Mouse (Mus musculus): Measurements from ENCODE around the gene Pdlim4. TPM values are rescaled to one million over a fixed set of nuclear protein-coding genes. Genes with fewer than 3 reads are reported as not detected.

Pdlim4 gene
- total and polyA plus RNA-seq, 3 experiments: not detected

DNA sequence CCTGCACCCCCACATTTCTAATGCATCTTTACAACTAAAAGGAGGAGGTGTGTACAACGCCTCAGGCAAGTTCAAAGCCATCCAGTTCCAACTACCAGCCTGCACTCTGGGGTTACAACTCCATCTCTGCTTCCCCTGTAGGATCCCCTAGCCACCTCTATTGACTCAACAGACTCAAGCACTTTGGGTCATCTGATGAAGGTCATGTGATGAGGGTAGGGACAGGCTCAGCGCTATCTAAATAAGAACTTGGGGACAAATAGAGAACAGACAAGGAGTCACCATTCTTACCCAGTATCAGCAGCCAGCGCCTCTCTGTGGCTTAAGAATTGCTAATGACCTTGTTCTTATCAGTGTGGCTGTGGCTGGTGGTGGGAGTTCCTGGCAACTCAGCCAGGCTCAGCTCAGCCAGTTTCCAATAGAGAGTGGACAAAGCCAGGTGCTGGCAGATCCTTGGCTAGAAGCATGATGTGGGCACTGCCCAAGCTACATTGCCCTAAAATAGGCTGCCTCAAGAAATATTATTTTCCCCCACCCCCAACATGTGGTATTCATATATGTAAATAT is 4.3 kb downstream of the Pdlim4 start:
- Histone ChIP-seq H3K27ac (ENCODE audit: insufficient read depth, low read depth) (no peak overlapping the region), H3K4me3 (replicated peaks in 1 of 3; ENCODE audit: low read depth in 2 of 3, low read length in 2 of 3, poor library complexity in 1 of 3) (no peak overlapping the region), H3K27me3 (replicated peaks) (no peaks in the 10 kb centered on the region), H3K9me3 (replicated peaks; ENCODE audit: low read length) (no peaks in the 10 kb centered on the region), H3K9ac (ENCODE audit: insufficient read depth, low read depth) (no peak overlapping the region), H3K4me1 (ENCODE audit: control insufficient read depth in 1 of 2, insufficient read depth in 2 of 2) (peaks cover 3 to 20% of the 10 kb centered on the region in 2 experiments; a peak in 3 of 4 replicates), H3K4me2 (ENCODE audit: insufficient read depth, low read depth, poor library complexity, severe bottlenecking) (no peak overlapping the region), H3K79me2 (replicated peaks; ENCODE audit: control insufficient read depth, extremely low read depth, insufficient read depth, poor library complexity, severe bottlenecking) (no peaks in the 10 kb centered on the region), H3K36me3 (replicated peaks in 1 of 2; ENCODE audit: control insufficient read depth in 1 of 2, insufficient read depth in 1 of 2, low read length in 1 of 2) (no peaks in the 10 kb centered on the region)
- dilution Hi-C loops (cut with MboI; ENCODE audit: extremely low pct_ligation_motif_present, extremely low pct_unique_long_range_greater_than_20kb, low sequenced_read_pairs) (no loop called here), in situ Hi-C loops (cut with MboI; ENCODE audit: low pct_ligation_motif_present, low pct_unique_long_range_greater_than_20kb, low sequenced_read_pairs) (no loop called here)
- DNase-seq (ENCODE audit: extremely low read depth): no peak
- TF ChIP-seq CTCF (conservative IDR thresholded peaks at IDR 0.05 in 1 of 2, IDR thresholded peaks at IDR 0.05 in 1 of 2; ENCODE audit: low read depth in 2 of 2, low read length in 2 of 2): no peak
- no peak for TF ChIP-seq NELFE (IDR thresholded peaks at IDR 0.05; ENCODE audit: low read depth, low read length)
- TF ChIP-seq ZC3H11A (IDR thresholded peaks at IDR 0.05; ENCODE audit: low read depth, low read length): no peak
- TF ChIP-seq KAT2A (IDR thresholded peaks at IDR 0.05; ENCODE audit: insufficient replicate concordance, low read length): no peak
- TF ChIP-seq MAX (IDR thresholded peaks at IDR 0.05; ENCODE audit: low read length): no peak
- TF ChIP-seq MYC (IDR thresholded peaks at IDR 0.05; ENCODE audit: low read depth, low read length): no peak
- TF ChIP-seq RCOR1 (conservative IDR thresholded peaks at IDR 0.05; ENCODE audit: low read depth, low read length): no peak
- no peak for TF ChIP-seq MEF2A (IDR thresholded peaks at IDR 0.05; ENCODE audit: borderline replicate concordance, low read depth, low read length)
- TF ChIP-seq ETS1 (conservative IDR thresholded peaks at IDR 0.05; ENCODE audit: low read depth, low read length): no peak
- TF ChIP-seq EP300 (IDR thresholded peaks at IDR 0.05; ENCODE audit: low read length): no peak
- no peak for TF ChIP-seq BHLHE40 (IDR thresholded peaks at IDR 0.05; ENCODE audit: low read depth, low read length)
- no peak for TF ChIP-seq MXI1 (IDR thresholded peaks at IDR 0.05; ENCODE audit: low read depth, low read length)
- TF ChIP-seq PAX5 (IDR thresholded peaks at IDR 0.05; ENCODE audit: low read length): no peak
- TF ChIP-seq POLR2A (IDR thresholded peaks at IDR 0.05; ENCODE audit: low read depth, low read length): no peak
- no peak for TF ChIP-seq SIN3A (IDR thresholded peaks at IDR 0.05; ENCODE audit: low read length)
- TF ChIP-seq USF2 (conservative IDR thresholded peaks at IDR 0.05; ENCODE audit: low read depth, low read length): no peak
- TF ChIP-seq JUN (IDR thresholded peaks at IDR 0.05; ENCODE audit: insufficient read depth, low read depth, low read length): no peak

- H3K36me3 ChIP-seq (replicated peaks in 1 of 2; ENCODE audit: control insufficient read depth in 1 of 2, insufficient read depth in 1 of 2, low read length in 1 of 2): no peaks in the 10 kb centered on the region
- no peak for TF ChIP-seq MAFK (IDR thresholded peaks at IDR 0.05; ENCODE audit: insufficient replicate concordance, low read length)
- no peak for TF ChIP-seq RCOR1 (conservative IDR thresholded peaks at IDR 0.05; ENCODE audit: low read depth, low read length)
- TF ChIP-seq TCF12 (IDR thresholded peaks at IDR 0.05; ENCODE audit: low read depth, low read length): no peak
- TF ChIP-seq NRF1 (IDR thresholded peaks at IDR 0.05; ENCODE audit: low read depth, low read length): no peak
- TF ChIP-seq BHLHE40 (IDR thresholded peaks at IDR 0.05; ENCODE audit: low read depth, low read length): no peak
- no peak for TF ChIP-seq TBP (conservative IDR thresholded peaks at IDR 0.05; ENCODE audit: low read depth, low read length)
- TF ChIP-seq MYC (IDR thresholded peaks at IDR 0.05; ENCODE audit: low read depth, low read length): no peak
- no peak for TF ChIP-seq USF2 (conservative IDR thresholded peaks at IDR 0.05; ENCODE audit: low read depth, low read length)
- TF ChIP-seq UBTF (IDR thresholded peaks at IDR 0.05; ENCODE audit: low read depth, low read length): no peak
- TF ChIP-seq USF1 (IDR thresholded peaks at IDR 0.05; ENCODE audit: low read depth, low read length): no peak
- TF ChIP-seq JUND (conservative IDR thresholded peaks at IDR 0.05; ENCODE audit: low read depth, low read length): no peak
- no peak for TF ChIP-seq IRF4 (IDR thresholded peaks at IDR 0.05; ENCODE audit: low read depth, low read length)
- no peak for TF ChIP-seq CHD2 (IDR thresholded peaks at IDR 0.05; ENCODE audit: low read length)
- no peak for TF ChIP-seq CHD1 (IDR thresholded peaks at IDR 0.05; ENCODE audit: low read depth, low read length)
- no peak for TF ChIP-seq JUN (IDR thresholded peaks at IDR 0.05; ENCODE audit: insufficient read depth, low read depth, low read length)
- H3K9ac ChIP-seq (ENCODE audit: insufficient read depth, low read depth): no peak overlapping the region
- H3K4me3 ChIP-seq (replicated peaks in 1 of 3; ENCODE audit: low read depth in 2 of 3, low read length in 2 of 3, poor library complexity in 1 of 3): no peak overlapping the region
- H3K27me3 ChIP-seq (replicated peaks): peaks cover 2% of the 10 kb centered on the region
- peaks cover 3 to 20% of the 10 kb centered on the region in 2 experiments; a peak in 3 of 4 replicates for H3K4me1 ChIP-seq (ENCODE audit: control insufficient read depth in 1 of 2, insufficient read depth in 2 of 2)
- no peak overlapping the region for H3K27ac ChIP-seq (ENCODE audit: insufficient read depth, low read depth)
- H3K9me3 ChIP-seq (replicated peaks; ENCODE audit: low read length): no peaks in the 10 kb centered on the region
- in situ Hi-C loops (cut with MboI; ENCODE audit: low pct_ligation_motif_present, low pct_unique_long_range_greater_than_20kb, low sequenced_read_pairs) (no loop called here), dilution Hi-C loops (cut with MboI; ENCODE audit: extremely low pct_ligation_motif_present, extremely low pct_unique_long_range_greater_than_20kb, low sequenced_read_pairs) (no loop called here)
- no peak overlapping the region for H3K4me2 ChIP-seq (ENCODE audit: insufficient read depth, low read depth, poor library complexity, severe bottlenecking)
- H3K79me2 ChIP-seq (replicated peaks; ENCODE audit: control insufficient read depth, extremely low read depth, insufficient read depth, poor library complexity, severe bottlenecking): no peaks in the 10 kb centered on the region
- no peak for DNase-seq (ENCODE audit: extremely low read depth)
These were observed 5.4 kb downstream of the Pdlim4 start for GRCm38 (mm10) chr11:54063472-54063775.

Measured in CH12.LX (cell line).